Mouse (Mus musculus): ENCODE measurements around the gene Gm10181.
"Not testable (repeated sequence)": the region's sequence is repeated elsewhere in the genome, so short reads cannot be mapped to it uniquely, and the experiment has no call there.

Gm10181 gene

DNA sequence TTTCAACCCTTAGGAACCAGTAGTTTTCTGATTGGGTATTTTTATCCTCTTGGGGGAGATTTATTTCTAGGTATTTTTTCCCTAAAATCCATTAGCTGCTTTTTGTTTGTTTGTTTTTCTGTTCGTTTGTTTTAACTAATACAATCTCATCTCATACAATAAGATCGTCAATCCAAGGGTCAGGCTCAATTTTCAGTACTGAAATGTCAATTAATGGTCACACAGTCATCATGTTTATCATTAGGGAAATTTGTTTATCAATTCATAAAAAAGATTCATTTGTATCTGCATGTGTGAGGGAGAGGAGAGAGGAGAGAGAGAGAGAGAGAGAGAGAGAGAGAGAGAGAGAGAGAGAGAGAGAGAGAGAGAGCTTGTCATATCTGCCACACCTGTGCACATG, at the start of gene Gm10181:
Gm10181 (plus strand) TSS at position 301 of the 400 bp plus-strand sequence.
- CTCF ChIA-PET, result no interaction called here
- POLR2A ChIA-PET, result interaction anchor here in 1 of 4 experiments (0.7 kb wide), 1 partner anchor 16 kb away, joined by 3 read pairs; no protein-coding TSS in a partner anchor

DNA sequence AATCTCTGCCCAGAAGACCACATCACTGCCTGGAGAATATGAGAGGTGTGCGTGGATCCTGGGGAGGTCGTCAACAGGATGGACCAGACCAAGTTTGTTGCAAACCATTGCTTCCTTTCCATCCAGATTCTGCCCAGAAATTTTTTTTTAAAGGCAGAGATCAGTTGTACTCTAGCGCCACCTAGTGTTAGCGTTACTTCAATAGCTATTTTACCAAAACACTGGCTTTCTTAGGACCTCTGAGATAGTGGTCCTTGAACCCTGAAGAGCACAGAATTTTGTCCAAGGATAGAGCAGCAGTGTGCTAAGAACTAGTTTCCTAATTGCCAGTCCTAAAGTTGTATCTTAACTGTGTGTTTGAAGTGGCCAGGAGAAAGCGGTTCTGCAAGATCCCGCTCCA, 47.6 kb upstream of the Gm10181 start:
- POLR2A ChIA-PET, result interaction anchor here in 2 of 4 experiments (0.5 kb wide), 2 partner anchors 13 to 14 kb away, joined by 4 to 5 read pairs; no protein-coding TSS in a partner anchor
- CTCF ChIA-PET, result interaction anchor here (0.5 to 2.5 kb wide), 28 partner anchors 9 to 1461 kb away, joined by 3 to 15 read pairs (median 3); partner anchors contain the start of gene Dpy19l2 (in 1 of the 4)

DNA sequence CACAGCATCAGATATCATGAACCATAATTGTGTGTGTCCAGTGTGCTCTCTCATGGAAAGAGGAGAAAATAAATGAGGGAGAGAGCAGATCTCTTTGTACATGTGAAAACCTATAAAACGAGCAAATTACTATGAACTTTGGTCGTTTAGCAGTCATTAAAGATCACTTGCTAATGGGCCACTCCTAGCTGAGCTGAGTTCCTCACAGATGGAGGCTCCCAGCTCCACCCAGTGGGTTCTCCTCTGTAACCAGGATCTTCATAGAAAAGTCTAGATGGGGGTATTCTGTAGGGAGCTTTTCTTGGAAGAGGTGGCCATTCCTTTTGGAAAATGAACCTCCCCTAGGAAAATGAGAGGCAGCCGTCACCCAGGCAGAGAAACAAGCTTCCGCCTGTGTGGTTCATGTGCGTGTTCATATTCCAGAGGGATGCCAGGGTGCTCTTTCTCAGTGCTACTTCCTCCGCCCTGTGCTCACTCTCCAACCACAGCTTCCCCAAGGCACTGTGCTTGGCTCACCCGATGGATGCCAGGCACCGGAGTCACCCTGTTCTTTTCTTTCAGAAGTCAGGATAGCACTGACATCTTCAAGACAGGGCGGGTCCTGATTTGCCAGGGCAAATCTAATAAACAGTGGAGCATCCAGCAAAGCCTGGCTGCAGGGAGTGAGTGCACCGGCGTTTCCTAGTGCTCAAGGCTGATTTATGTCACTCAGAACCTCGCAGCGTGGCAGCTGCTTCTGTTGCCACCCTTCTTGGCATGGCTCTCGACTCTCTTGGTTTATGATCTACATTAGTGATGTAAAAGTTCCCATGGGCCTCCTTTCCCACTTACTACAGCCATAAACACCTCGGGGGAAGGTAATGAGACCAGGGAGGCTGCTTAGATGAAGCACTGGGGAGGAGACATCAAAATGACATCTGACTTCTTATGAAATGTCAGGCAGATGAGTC, 46.8 kb upstream of the Gm10181 start:
- CTCF ChIA-PET, result interaction anchor here (0.5 to 2.5 kb wide), 27 partner anchors 10 to 1462 kb away, joined by 3 to 15 read pairs (median 3); partner anchors contain the start of gene Dpy19l2 (in 1 of the 4)
- POLR2A ChIA-PET, result interaction anchor here in 2 of 4 experiments (0.5 kb wide), 2 partner anchors 13 to 14 kb away, joined by 4 to 5 read pairs; no protein-coding TSS in a partner anchor

DNA sequence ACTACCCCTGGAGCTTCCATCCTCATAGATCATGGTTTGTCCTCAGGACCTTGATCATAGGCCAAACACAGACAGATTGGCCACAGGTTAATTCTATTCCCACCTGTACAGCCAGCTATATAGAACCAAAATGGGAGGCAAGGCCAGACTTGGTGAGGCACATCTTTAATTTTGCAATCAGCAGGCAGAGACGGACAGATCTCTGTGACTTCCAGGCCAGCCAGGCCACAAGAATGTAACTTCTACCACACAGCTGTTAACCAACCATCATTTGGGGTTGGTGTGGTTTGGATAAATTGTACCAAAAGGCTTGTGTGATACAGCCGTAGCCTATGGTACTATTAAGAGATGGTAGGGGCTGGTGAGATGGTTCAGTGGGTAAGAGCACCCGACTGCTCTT, 44.9 kb upstream of the Gm10181 start:
- ChIA-PET POLR2A (interaction anchor here in 1 of 4 experiments (0.7 kb wide), 1 partner anchor 104 kb away, joined by 4 read pairs; no protein-coding TSS in a partner anchor), CTCF (interaction anchor here in 1 of 4 experiments (1.2 kb wide), 1 partner anchor 284 kb away, joined by 3 read pairs; no protein-coding TSS in a partner anchor)

DNA sequence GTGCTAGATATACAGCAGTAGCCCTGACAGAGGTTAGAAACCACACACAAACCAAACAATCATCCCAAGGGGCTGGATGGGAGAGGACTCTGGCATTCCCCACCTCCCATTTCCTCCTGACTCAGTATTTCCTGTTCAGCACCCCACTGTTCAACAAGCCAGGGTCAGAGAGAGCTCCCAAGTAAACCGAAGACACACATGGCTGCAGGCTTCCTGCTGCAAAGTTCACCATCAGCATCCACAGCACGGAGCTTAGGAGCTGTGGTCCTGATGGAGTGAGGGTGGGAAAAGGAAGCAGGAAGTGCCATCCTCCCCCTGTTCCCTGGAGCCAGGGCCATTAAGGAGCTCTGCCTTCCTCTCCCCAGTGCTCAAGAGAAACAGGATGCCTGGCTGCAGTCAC, 40.9 kb upstream of the Gm10181 start:
- POLR2A ChIA-PET, result interaction anchor here in 3 of 4 experiments (0.6 to 0.7 kb wide), 4 partner anchors 11 to 1822 kb away, joined by 3 to 5 read pairs (median 3); no protein-coding TSS in a partner anchor
- CTCF ChIA-PET, result interaction anchor here in 2 of 4 experiments (0.7 to 1.0 kb wide), 3 partner anchors 11 to 21 kb away, joined by 3 read pairs; no protein-coding TSS in a partner anchor

DNA sequence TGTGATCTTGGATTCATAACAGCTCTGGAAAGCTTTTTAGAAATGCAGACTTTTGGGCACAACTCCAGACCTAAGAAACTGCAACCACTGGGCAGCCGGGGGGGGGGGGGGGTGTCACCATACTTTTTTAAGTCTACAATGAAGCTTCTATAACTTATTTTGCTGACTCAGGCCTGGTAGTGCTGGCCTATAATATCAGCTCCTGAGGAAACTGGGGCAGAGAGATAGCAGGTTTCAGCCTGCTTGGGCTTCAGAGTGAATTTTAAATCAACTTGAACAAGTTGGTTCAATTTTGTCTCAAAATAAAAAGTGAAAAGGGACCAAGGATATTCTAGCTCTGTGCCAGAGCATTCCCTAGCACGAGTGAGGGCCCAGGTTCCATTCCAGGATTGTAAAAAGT, 40.3 kb upstream of the Gm10181 start:
- POLR2A ChIA-PET, result interaction anchor here in 3 of 4 experiments (0.6 to 0.7 kb wide), 3 partner anchors 108 to 1822 kb away, joined by 3 to 5 read pairs (median 3); no protein-coding TSS in a partner anchor

DNA sequence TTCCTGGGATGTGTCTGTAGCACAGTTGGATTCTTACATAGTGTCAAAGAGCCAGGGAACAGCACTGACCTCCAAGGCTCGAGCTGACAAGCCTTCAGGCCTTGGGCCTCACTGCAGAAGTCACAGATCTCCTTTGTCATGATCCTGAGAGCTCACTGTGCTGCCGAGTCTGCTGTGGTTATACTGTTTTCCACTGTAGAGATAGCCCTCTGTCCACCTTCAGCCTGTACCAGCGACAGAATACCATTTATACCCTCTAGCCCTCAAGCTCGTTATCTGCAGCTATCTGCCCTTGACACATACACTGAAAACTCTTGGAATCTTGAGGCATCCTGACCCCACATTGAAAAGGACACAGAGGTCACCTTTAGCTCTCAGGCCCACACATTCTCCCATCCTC, 37.3 kb upstream of the Gm10181 start:
- ChIA-PET POLR2A (no interaction called here), CTCF (interaction anchor here in 1 of 4 experiments (0.6 kb wide), 1 partner anchor 1531 kb away, joined by 12 read pairs; no protein-coding TSS in a partner anchor)

More for the DNA sequence above, 40.3 kb upstream of the Gm10181 start:
- CTCF ChIA-PET, result interaction anchor here (0.6 to 1.0 kb wide), 5 partner anchors 10 to 517 kb away, joined by 3 to 10 read pairs (median 3); no protein-coding TSS in a partner anchor

DNA sequence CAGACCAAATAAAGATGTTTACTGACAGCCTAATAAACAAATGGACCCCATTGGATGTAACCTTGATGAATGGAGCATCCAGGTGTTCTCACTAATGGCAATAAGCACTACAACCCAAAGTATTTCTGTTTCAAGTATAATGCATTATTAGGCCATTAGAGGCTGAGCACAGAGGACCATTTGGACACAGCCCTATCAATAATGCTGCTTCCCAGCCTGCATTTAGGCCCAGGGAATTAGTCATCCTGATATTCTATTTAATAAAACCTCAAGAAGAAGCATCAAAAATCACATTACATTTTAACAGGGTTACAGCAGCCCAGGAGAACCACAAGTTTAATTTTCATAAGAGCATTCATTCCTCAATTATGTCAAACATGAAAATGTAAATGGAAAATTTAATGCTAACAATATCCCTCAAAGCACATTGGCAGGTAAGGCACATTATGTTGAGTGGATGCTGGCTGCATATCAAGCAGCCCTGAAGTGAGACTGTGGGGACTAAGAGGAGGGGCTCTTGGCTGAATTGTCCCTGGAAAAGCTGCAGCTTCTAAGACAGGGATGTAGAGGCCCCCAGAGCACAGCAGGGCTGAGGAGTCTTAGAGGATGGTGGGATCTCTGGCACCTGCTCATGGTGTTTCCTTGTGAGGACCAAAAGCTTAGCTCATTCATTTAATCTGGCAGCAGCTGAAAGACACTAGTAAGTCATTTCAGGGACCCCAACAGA, 33.4 kb upstream of the Gm10181 start:
- ChIA-PET CTCF (no interaction called here), POLR2A (interaction anchor here in 2 of 4 experiments (0.6 kb wide), 2 partner anchors 14 to 378 kb away, joined by 3 to 4 read pairs; no protein-coding TSS in a partner anchor)

DNA sequence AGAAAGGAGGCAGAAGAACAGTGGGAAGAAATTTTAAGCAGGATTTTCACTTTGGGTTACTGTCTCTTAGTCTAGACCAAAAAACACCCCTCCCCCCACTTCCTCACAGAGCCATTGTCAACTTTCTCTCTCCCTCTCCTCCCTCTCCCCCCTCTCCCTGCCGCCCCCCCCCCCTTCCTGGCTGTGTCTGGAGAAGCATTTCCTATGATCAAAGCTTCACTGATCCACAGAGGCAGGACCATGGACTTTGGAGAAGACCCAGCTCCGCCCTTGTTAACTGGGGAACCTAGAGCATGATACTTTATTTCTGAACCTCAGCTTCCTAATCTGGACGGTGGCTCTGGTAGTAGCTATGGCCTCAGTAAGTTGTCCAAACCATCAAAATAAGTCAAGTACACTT, 30.5 kb upstream of the Gm10181 start:
- CTCF ChIA-PET, result interaction anchor here in 2 of 4 experiments (0.6 to 1.4 kb wide), 4 partner anchors 10 to 298 kb away, joined by 3 to 15 read pairs (median 3); no protein-coding TSS in a partner anchor
- POLR2A ChIA-PET, result no interaction called here

DNA sequence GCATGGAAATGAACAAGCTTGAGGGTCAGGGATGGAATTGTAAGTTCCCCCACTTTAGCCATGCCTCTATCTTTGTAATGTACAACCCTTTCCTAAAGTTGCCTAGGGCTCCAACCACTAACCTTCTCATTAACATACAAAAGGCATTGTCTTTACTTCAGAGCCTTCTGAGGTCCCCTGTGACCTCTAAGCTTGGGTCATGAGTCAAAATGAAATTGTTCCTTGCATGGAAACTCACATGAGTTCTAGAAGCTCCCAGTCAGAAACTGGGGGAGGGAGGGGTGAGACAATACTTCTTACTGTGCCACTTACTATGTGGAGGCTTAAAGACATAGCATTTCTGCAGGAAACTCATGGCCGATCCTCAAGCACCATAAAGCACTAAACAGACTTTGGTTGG, 16.6 kb upstream of the Gm10181 start:
- ChIA-PET POLR2A (interaction anchor here in 2 of 4 experiments (0.6 to 0.7 kb wide), 2 partner anchors 58 to 171 kb away, joined by 3 read pairs; no protein-coding TSS in a partner anchor), CTCF (interaction anchor here in 1 of 4 experiments (1.7 kb wide), 1 partner anchor 31 kb away, joined by 6 read pairs; no protein-coding TSS in a partner anchor)

DNA sequence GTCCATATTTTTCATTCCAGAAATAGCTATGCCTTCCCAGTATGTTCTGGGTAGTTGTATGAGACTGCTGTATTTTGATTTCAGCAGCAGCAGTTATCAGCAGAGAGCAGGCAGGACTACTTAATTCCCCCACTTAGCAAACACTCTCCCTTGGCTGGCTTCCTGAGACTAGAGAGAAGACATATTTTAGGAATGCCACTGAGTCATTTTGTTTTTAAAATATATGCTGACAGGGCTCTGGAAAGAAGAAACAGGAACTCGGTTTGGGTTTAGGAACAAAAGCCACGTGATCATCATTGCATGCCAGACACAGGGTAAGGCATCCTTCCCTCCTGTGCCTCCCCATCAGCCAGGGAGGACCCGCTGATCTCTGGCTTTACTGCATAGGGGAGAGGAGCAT, 13.2 kb upstream of the Gm10181 start:
- CTCF ChIA-PET, result no interaction called here

DNA sequence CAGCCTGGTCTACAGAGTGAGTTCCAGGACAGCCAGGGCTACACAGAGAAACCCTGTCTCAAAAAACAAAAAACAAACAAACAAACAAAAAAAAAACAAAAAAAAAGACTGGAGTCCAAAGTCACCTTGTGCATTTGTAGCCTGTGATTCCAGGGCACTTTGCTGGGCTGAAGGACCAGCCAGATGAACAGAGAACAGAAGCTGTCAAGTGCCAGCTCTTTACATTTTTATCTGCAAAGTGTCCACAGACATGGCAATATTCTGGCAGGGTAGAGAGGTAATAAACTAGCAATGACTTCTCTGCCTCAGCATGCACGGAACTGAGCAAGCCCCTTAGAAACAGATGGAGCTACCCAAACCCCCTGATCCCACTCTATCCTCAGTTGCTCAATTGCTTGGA, 12.7 kb upstream of the Gm10181 start:
- CTCF ChIA-PET, result interaction anchor here in 1 of 4 experiments (0.7 kb wide), 1 partner anchor 400 kb away, joined by 3 read pairs; no protein-coding TSS in a partner anchor
- POLR2A ChIA-PET, result no interaction called here

More for the DNA sequence above, 13.2 kb upstream of the Gm10181 start:
- POLR2A ChIA-PET, result no interaction called here

DNA sequence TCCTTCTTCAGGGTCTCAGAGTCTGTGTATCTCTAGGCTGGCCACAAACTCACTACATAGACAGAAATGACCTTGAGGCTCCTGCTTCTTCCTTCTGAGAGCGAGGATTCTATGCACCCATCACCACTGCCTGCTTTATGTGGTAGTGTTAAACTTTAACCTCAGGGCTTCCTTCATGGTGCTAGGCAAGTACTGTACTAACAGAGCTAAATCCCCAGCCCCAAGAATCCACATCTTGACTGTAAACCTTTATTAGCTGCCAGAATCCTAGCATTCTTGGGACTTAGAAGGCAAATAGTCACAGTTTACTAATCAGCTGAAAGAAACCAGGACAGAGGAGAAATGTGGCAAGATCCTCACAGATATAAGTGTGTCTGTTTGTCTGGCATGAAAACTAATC, 1.6 kb downstream of the Gm10181 start:
- ChIA-PET CTCF (no interaction called here), POLR2A (no interaction called here)

DNA sequence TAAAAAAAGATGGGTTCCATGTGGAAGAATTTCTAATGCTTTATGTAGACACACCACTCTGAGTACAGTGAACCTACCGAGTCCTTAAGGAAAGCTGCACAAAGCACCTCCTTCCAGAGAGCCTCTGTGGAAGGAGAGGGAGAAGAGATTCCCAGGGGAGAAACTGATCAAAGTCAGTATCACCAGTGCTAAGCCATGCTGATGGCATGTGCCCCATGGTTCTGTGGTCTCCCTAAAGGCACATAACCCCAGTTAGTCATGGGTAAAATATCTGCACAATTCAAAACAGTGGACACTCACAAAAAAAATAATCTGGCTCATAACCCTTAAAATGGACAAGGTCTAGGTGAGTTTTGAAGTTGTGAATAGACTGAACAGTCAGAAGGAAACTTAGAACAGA, 13.7 kb downstream of the Gm10181 start:
- ChIA-PET CTCF (no interaction called here), POLR2A (no interaction called here)

DNA sequence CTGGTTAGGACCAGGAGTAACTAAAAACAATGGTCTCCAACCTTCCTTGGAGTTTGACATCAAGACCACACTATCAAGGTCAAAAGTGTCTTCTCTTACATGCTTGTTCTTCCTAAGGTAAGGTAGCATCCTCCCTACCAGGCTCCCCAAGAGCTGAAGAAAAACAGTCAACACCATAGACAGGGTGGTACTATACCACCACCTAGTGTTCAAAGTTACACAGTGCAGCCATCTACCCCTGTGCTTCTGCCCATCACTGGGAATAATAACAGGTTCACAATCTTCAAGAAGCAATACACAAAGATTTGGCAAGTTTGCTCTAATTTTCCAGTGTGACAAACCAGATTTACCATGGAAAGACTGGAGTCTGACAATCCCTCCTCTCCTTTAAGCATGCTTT, 15.4 kb downstream of the Gm10181 start:
- POLR2A ChIA-PET, result interaction anchor here in 1 of 4 experiments (0.6 to 1.4 kb wide), 3 partner anchors 12 to 25 kb away, joined by 3 read pairs; no protein-coding TSS in a partner anchor
- CTCF ChIA-PET, result interaction anchor here (0.5 to 1.4 kb wide), 16 partner anchors 12 to 1022 kb away, joined by 3 to 5 read pairs (median 3); no protein-coding TSS in a partner anchor

DNA sequence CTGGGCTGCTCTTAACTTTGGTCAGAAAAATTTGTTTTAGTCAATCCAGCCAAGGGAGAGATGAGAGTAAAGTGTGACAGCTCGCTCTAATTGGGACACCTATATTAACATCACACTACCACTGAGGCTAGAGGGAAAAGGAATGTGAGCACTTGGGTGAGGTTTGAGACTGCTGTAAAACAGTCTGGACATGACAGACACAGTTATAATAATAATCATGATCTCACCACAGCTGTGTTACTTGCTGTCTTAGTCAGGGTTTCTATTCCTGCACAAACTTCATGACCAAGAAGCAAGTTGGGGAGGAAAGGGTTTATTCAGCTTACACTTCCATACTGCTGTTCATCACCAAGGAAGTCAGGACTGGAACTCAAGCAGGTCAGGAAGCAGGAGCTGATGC, 34.4 kb downstream of the Gm10181 start:
- CTCF ChIA-PET, result not testable (repeated sequence)
- POLR2A ChIA-PET, result interaction anchor here in 1 of 4 experiments (1.3 kb wide), 1 partner anchor 9 kb away, joined by 9 read pairs; no protein-coding TSS in a partner anchor

DNA sequence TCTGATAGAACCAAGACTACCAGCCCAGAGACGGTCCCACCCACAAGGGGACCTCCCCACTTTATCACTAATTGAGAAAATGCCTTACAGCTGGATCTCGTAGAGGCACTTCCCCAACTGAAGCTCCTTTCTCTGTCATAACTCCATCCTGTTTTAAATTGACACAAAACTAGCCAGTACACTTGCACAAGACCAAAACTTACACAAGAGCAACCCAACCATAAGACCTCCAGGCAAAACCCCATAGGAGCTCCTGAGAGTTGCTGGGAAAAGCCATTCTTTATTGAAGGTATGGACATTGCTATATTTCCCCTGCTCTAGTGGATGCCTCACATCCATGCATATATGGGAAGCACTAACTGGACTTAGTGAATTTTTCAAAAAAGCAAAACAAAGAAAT, 34.8 kb downstream of the Gm10181 start:
- CTCF ChIA-PET, result no interaction called here

DNA sequence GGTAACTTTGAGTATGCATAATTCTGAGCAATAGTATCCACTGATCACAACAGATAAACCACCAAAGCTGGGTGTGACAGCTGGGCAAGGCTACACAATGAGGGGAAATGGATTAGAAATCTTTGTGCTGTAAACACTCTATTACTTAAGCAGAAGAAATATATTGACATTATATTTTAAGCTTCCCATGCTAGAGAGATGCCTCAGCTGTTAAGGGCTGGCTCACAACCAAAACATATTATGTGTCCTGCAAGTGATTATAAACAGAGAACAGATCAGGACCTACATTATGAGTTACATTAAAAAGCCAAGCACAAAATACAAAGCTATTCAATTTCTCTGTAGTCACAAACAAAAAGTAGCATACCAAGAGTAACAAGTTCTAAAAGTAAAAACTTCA, 43.0 kb downstream of the Gm10181 start:
- POLR2A ChIA-PET, result interaction anchor here in 2 of 4 experiments (0.6 to 1.3 kb wide), 3 partner anchors 8 to 16 kb away, joined by 3 to 9 read pairs (median 3); no protein-coding TSS in a partner anchor
- CTCF ChIA-PET, result interaction anchor here in 2 of 4 experiments (0.5 to 0.6 kb wide), 2 partner anchors 108 to 153 kb away, joined by 3 to 5 read pairs; no protein-coding TSS in a partner anchor

More for the DNA sequence above, 34.8 kb downstream of the Gm10181 start:
- POLR2A ChIA-PET, result interaction anchor here in 1 of 4 experiments (1.3 kb wide), 1 partner anchor 8 kb away, joined by 9 read pairs; no protein-coding TSS in a partner anchor
